Mouse (Mus musculus): ENCODE measurements at regions not wholly inside any gene's neighbourhood (a gene's known extent, or its start where the extent isn't known, plus 50 kb on each side); places are given as distances from the start of the nearest gene placed in this dataset.

DNA sequence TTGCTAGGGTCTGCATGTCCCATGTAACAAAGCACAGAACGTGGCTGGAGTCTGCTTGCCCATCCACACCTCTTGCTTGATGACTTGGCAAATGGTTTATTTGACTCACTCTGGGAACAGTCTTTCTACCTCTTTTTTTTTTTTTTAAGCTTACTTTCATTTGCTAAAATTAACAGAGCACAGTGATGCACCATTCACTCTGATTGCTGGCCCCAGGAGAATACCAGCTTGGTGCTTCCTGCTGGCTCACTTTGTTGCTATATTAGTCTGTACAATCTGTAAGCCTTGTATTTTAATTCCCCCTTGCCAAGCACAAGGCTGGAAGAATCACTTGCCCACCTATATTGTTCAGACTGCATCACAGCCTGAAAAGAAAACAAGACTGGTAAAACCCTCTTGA, 521.4 kb upstream of the Atp11b start:
- DNase-seq (ENCODE audit: low read depth, low spot score) = no peak

GRCm38 (mm10) chr3:35235066-35235465, 518.8 kb upstream of the Atp11b start:
- DNase-seq (ENCODE audit: low read depth, low spot score) = no peak

DNA sequence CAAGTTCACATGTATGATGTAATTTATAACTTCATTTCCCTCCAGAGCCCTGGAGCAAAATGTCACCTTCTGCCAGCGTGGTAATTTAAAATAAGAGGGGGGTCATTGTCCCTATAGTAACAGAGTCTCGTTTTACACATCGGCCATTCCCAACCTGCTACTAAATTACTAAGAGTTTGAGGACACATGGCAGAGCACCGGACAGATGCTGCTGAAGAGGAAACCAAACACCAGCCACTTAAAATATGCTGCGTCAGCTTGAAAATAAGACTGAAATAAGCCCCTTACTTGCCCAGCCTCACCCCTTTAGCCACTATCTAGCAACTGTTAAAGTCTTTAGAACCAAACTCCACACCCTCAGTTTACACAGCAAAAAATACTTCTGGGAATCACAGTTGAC, 518.1 kb upstream of the Atp11b start:
- DNase-seq (ENCODE audit: low read depth, low spot score) = no peak

- DNase-seq (ENCODE audit: low read depth, low spot score) = no peak
Measured at GRCm38 (mm10) chr3:35237342-35237741, 516.6 kb upstream of the Atp11b start.

DNA sequence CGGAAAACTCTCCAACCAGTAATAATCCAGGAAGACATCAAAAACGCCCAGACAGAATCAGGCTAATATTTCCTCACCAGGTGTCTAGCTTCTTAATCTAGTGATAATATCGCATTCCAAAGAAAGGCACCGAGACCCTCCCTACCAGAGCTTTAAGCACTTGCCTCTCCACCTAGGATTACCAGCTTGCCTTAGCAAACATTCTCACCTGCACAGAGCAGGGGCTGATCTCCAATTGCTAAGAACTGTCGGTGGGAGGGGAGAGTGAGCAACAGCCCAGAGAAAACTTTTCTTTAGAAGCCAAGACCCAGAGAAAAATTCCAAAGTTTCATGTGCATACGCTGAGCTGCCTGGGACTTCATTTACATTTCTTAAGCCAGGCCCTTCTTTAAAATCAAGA, 511.6 kb upstream of the Atp11b start:
- no peak for DNase-seq (ENCODE audit: low read depth, low spot score)

DNA sequence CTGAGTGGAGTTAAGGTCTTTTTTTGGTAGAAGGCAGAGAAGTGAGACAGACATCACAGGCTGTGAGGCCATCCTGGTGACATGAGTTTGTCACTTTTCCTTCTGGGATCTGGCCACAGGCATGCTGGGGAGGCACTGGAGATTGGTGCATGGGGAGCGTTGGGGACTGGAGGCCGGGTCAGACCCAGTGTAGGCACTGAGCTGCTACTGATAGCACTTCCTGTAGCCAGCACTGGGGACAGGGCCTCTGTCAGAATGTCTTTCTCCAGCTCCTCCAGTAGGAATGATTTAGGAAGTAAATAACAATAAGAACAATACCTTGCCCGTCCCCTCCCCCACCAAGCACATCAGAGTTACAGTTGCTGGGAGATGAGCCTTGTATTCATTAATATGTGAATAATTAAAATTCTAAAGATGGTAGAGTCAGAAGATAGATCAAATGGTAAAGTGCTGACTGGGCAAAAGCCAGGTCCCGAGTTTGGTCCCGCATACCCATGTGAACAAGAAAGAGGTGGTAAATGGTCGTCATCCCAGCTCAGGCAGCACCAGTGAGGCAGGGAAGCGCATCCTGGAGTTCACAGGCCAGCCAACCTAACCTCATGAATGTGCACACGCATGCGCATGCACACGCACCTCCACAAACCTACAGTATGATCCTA, 510.9 kb upstream of the Atp11b start:
- DNase-seq (ENCODE audit: low read depth, low spot score) = no peak

DNA sequence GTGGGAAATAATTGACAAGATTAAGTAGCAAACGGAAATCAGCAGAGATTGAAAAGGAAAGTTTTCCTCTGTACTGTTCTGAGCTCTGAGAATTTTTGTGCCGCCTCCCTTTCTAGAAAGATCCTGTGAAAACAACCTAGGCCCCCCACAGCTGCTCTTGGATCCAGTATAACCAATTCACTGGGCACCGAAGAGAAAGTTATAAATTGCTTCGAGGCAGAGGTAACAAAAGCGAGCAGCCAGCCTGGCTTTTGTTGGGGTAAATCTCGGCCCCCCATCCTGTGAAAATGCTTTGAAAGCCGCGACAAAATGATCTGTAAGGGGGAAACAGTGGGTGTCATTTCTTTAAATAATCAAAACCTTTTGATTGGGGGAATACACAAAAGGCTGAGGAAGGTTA, 508.9 kb upstream of the Atp11b start:
- no peak for DNase-seq (ENCODE audit: low read depth, low spot score)

DNA sequence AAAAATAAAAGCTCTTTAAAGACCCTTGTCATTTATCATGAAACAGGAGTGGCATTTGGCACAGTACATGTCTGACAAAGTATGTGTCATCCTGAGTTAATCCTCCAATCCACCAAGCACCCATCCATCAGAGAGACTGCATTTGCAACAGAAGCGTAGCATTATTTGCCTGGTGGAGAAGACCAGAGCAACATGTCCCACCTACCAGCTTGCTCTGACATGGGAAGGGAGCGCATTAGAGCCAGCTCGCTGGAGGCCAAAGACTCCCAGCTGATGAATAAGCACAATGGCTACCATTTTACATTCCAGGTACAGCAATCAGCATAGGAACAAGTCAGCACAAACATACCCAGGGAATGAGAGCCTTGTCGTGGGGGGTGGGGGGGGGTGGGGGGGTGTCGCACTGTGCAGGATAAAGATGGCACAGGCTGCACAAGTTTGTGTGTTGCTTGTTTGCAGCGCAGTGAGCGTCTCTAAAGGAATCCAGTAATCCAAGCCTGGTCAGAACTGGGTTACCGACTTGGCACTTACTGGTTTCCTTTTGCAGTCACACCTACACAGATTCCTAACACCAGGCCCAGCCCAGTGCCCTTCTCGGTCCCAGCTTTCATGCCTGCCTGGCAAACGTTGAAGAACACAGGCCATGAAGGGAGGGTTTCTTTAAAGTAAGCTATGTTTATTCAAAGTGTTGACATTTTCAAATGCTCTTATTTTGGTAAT, 507.8 kb upstream of the Atp11b start:
- DNase-seq (ENCODE audit: low read depth, low spot score) = no peak

DNA sequence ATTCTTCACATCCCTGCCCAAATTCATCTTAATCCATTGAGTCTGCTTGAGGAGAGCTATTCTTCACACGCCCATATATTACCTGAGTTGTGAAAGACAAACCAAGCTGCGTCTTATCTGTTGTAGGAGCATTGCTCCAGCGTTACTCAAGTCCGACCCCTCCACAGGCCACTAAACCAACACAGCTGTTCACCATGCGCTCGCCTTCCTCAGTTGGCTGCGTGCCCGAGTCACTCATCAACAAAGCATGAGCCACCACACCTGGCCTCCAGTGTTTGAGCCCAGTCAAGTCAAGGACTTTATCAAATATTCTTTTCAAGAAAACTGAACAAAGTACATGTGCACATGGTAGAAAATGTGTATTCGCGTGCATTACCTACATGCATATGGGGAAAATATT, 504.7 kb upstream of the Atp11b start:
- DNase-seq (ENCODE audit: low read depth, low spot score) = no peak

- DNase-seq (ENCODE audit: low read depth, low spot score) = no peak
Measured at GRCm38 (mm10) chr3:35250092-35250749, 503.7 kb upstream of the Atp11b start.

- no peak for DNase-seq (ENCODE audit: low read depth, low spot score)
Measured at GRCm38 (mm10) chr3:35253861-35254260, 500.0 kb upstream of the Atp11b start.

GRCm38 (mm10) chr3:35260936-35261335, 493.0 kb upstream of the Atp11b start:
- no peak for DNase-seq (ENCODE audit: low read depth, low spot score)

DNA sequence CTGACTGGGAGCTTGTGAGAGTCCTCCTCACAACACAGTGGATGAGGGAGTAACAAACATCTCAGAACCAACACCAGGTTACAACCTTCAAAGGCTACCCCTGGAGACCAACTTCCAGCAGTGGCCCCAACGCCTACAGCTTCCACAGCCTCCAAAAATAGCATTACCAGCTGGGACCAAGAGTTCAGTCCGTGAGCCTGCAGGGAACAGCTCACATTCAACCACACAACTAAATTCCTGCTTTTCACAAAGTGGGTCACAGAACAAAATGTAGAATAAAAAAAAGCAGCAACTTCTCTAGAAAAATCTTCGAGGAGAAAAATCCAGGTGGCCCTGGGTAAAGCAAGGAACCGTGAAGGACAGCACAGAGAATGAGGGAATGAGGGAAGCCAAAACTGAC, 485.0 kb upstream of the Atp11b start:
- no peak for DNase-seq (ENCODE audit: low read depth, low spot score)

GRCm38 (mm10) chr3:35269977-35270880, 483.7 kb upstream of the Atp11b start:
- no peak for DNase-seq (ENCODE audit: low read depth, low spot score)

DNA sequence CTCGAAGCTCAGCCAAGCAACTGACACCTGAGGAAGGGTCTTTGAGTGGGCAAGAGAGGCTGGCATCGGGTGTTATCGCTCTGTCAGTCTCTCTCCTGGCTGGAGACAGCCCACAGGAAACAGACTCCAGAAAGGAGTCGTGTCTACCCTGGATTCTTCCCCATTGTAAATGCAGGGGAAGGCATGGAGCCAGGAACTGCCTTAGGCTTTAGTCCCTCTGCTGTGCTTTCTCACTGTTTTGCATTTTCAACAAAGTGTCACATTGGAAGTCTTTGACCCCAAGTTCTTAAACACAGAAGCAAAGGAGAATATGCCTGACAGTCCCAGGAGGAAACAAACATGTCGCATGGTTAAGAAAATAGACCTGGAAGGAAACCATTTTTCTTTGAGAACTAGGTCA, 480.4 kb upstream of the Atp11b start:
- no peak for DNase-seq (ENCODE audit: low read depth, low spot score)

DNA sequence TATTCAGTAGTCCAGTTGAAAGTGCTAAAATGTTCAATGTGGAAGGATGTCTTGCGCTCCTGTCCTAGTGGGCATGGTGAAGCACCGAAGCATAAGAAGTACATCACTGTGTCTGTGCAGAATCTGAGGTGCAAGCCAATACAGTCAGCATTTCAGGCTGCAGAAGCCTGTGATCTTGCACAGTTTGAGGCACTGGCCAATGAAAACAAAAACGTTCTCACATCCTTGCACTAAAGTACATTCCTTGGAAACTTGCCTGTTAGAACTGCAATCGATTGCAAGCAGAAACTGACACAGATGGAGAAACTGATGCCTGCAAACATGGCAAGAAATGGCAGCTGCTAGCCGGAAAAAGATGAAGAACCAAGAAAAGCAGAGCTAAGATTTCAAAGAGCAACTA, 472.9 kb upstream of the Atp11b start:
- peak; percentile 46 for DNase-seq (ENCODE audit: low read depth, low spot score)

GRCm38 (mm10) chr3:35282106-35282505, 471.8 kb upstream of the Atp11b start:
- no peak for DNase-seq (ENCODE audit: low read depth, low spot score)

DNA sequence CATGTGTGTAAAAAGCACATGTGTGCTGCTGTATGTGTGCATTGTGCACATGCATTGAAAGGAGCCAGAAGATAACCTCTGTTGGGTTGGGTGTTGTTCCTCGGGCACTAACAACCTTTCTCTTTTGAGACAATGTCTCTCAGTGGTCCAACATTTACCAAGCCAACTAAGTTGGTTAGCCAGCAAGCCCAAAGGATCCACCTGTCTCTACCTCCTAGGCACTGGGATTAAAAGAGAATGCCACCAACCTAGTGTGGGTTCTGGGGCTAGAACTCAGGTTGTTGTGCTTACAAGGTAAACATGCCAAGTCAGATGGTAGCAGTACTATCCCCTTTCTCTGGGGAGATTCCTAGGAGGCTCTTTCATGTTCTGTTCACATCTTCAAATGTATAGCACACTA, 459.1 kb upstream of the Atp11b start:
- DNase-seq (ENCODE audit: low read depth, low spot score) = no peak

DNA sequence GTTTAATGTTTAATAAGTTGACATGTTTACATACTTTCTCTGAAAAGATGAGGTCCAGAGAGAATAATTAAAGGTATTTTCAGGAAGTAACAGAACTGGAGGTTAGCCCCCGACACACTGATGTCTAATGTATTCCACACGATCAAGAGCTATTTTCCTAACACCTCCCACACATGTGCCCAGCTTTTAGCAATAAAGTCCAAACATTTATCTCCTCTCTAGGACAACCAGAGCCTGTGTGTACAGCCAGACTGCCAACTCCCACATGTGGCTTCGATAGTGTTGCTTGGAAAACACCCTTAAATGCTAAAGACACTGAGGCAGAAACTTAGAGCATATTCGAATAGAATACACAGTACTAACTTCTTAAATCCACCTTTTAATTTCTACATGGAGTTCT, 458.2 kb upstream of the Atp11b start:
- DNase-seq (ENCODE audit: low read depth, low spot score) = no peak

DNA sequence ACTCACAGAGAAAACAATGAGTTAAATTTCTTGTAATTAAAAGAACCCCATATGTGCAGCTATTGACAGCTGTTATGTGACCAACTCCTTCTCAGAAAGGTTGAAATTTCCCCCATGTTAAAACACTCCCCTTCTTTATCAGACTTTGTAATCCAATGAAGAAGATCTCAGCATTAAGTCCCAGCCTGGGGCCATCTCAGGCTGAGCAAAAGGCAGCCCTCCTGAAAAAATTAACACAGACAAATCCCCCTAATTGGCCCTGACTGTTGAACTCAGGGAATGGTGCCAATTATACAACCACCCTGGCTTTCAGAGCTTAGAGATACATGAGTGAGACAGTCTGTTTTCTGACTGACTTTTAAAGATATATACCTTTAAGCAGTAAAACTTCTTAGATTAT, 454.9 kb upstream of the Atp11b start:
- no peak for DNase-seq (ENCODE audit: low read depth, low spot score)

DNA sequence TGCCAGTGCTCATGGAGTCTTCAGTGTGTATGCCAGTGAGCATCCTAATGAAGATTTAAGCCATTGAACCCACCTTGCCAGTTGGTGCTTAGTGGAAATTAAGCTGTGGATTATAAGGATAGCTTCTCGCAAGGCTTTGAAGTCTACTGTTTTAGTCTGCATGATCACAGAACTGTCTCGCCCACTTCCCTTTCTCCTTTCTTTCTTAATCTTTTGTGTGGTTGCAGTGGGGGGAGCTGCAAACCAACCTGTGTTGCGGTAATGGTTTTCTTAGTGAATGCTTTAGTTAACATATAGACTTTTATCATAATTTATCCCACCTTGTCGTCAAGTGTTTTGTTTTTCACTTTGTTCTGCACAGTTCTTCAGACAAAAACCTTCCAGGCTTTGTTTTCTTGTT, 447.9 kb upstream of the Atp11b start:
- no peak for DNase-seq (ENCODE audit: low read depth, low spot score)

- DNase-seq (ENCODE audit: low read depth, low spot score) = no peak
Measured at GRCm38 (mm10) chr3:35314177-35314576, 439.7 kb upstream of the Atp11b start.

All from brain, embryonic 18.5 days (tissue).